Mouse (Mus musculus): ENCODE results near the gene Specc1l. TPM values are rescaled to one million over a fixed set of nuclear protein-coding genes. Genes with fewer than 3 reads are reported as not detected.

The Specc1l gene
- polyA plus RNA-seq, 1 experiment from 2014 or later: 5.6 TPM

- Histone ChIP-seq H3K4me1 (replicated peaks) (peaks cover 59% of the 10 kb centered on the region), H3K9me3 (replicated peaks) (no peaks in the 10 kb centered on the region), H3K4me2 (0 out of 2 replicates have a peak overlapping the region, but pooled peaks have one; percentile 4), H3K36me3 (peaks cover 19% of the 10 kb centered on the region; the same call in 1 of the 2 replicates), H3K9ac (no peak overlapping the region), H3K4me3 (replicated peaks) (no peak overlapping the region), H3K27ac (peak overlapping the region; percentile 50), H3K27me3 (no peaks in the 10 kb centered on the region)
- ATAC-seq (ENCODE audit: low read depth) (peak; percentile 79), DNase-seq (no peak)
- 14% methylated on average over 4 of the region's 4 CpGs for WGBS (ENCODE audit: insufficient replicate concordance)
These were observed 90.1 kb downstream of the Specc1l start for GRCm38 (mm10) chr10:75301937-75302336.

GRCm38 (mm10) chr10:75302536-75302935, 90.7 kb downstream of the Specc1l start:
- no peak overlapping the region for H3K9ac ChIP-seq
- no peaks in the 10 kb centered on the region for H3K9me3 ChIP-seq (replicated peaks)
- peaks cover 65% of the 10 kb centered on the region for H3K4me1 ChIP-seq (replicated peaks)
- no peak overlapping the region for H3K4me3 ChIP-seq (replicated peaks)
- WGBS (ENCODE audit: insufficient replicate concordance): 51% methylated on average over 4 of the region's 4 CpGs
- H3K4me2 ChIP-seq: 0 out of 2 replicates have a peak overlapping the region, but pooled peaks have one; percentile 4
- H3K27ac ChIP-seq: peak overlapping the region; percentile 50; the same call in 1 of the 2 replicates
- ATAC-seq (ENCODE audit: low read depth) (no peak), DNase-seq (no peak)
- no peaks in the 10 kb centered on the region for H3K27me3 ChIP-seq
- peaks cover 23% of the 10 kb centered on the region for H3K36me3 ChIP-seq

GRCm38 (mm10) chr10:75303324-75304048, 91.6 kb downstream of the Specc1l start:
- peaks cover 33% of the 10 kb centered on the region for H3K36me3 ChIP-seq

GRCm38 (mm10) chr10:75304049-75304405, 92.2 kb downstream of the Specc1l start:
- no peak for DNase-seq
- peaks cover 68% of the 10 kb centered on the region for H3K4me1 ChIP-seq (replicated peaks)
- H3K9ac ChIP-seq: no peak overlapping the region
- H3K4me3 ChIP-seq (replicated peaks): no peak overlapping the region
- ATAC-seq (ENCODE audit: low read depth): no peak
- peaks cover 36% of the 10 kb centered on the region for H3K36me3 ChIP-seq
- H3K27ac ChIP-seq: peak overlapping the region; percentile 55
- H3K4me2 ChIP-seq: no peak overlapping the region
- WGBS (ENCODE audit: insufficient replicate concordance): 59% methylated on average over 5 of the region's 5 CpGs
- no peaks in the 10 kb centered on the region for H3K27me3 ChIP-seq
- no peaks in the 10 kb centered on the region for H3K9me3 ChIP-seq (replicated peaks)

More at GRCm38 (mm10) chr10:75303324-75304048, 91.6 kb downstream of the Specc1l start:
- Histone ChIP-seq H3K9ac (no peak overlapping the region), H3K9me3 (replicated peaks) (no peaks in the 10 kb centered on the region), H3K4me2 (no peak overlapping the region), H3K4me3 (replicated peaks) (no peak overlapping the region), H3K27ac (peak overlapping the region; percentile 55), H3K27me3 (no peaks in the 10 kb centered on the region), H3K4me1 (replicated peaks) (peaks cover 68% of the 10 kb centered on the region)
- DNase-seq (no peak), ATAC-seq (ENCODE audit: low read depth) (no peak)
- 31% methylated on average over 8 of the region's 8 CpGs for WGBS (ENCODE audit: insufficient replicate concordance)

- peak overlapping the region; percentile 55 for H3K27ac ChIP-seq
- H3K4me3 ChIP-seq (replicated peaks): no peak overlapping the region
- H3K27me3 ChIP-seq: no peaks in the 10 kb centered on the region
- H3K9me3 ChIP-seq (replicated peaks): no peaks in the 10 kb centered on the region
- peaks cover 68% of the 10 kb centered on the region for H3K4me1 ChIP-seq (replicated peaks)
- ATAC-seq (ENCODE audit: low read depth) (peak; percentile 49; the same call in 1 of the 2 replicates), DNase-seq (no peak)
- H3K4me2 ChIP-seq: no peak overlapping the region
- peaks cover 37% of the 10 kb centered on the region for H3K36me3 ChIP-seq
- H3K9ac ChIP-seq: no peak overlapping the region
- 16% methylated on average over 6 of the region's 6 CpGs for WGBS (ENCODE audit: insufficient replicate concordance)
These were observed 92.5 kb downstream of the Specc1l start for GRCm38 (mm10) chr10:75304413-75304812.

GRCm38 (mm10) chr10:75307130-75307529, 95.3 kb downstream of the Specc1l start:
- WGBS (ENCODE audit: insufficient replicate concordance): 33% methylated on average over 7 of the region's 7 CpGs
- Histone ChIP-seq H3K9me3 (replicated peaks) (no peaks in the 10 kb centered on the region), H3K27me3 (no peaks in the 10 kb centered on the region), H3K36me3 (peaks cover 49% of the 10 kb centered on the region), H3K9ac (no peak overlapping the region), H3K4me1 (replicated peaks) (peaks cover 52% of the 10 kb centered on the region), H3K4me3 (replicated peaks) (no peak overlapping the region), H3K27ac (no peak overlapping the region), H3K4me2 (no peak overlapping the region)
- peak; percentile 61 for ATAC-seq (ENCODE audit: low read depth)
- no peak for DNase-seq

- Histone ChIP-seq H3K4me1 (replicated peaks) (peaks cover 43% of the 10 kb centered on the region), H3K4me2 (no peak overlapping the region), H3K4me3 (replicated peaks) (no peak overlapping the region), H3K27ac (no peak overlapping the region), H3K36me3 (peaks cover 33% of the 10 kb centered on the region), H3K9me3 (replicated peaks) (no peaks in the 10 kb centered on the region), H3K9ac (peak overlapping the region; percentile 2; the same call in 1 of the 2 replicates), H3K27me3 (peaks cover 14% of the 10 kb centered on the region)
- ATAC-seq (ENCODE audit: low read depth): no peak
- WGBS (ENCODE audit: insufficient replicate concordance): 56% methylated on average over 7 of the region's 7 CpGs
- DNase-seq: no peak
These were observed 100.5 kb downstream of the Specc1l start for GRCm38 (mm10) chr10:75312361-75312760.

GRCm38 (mm10) chr10:75314190-75314980, 102.5 kb downstream of the Specc1l start:
- Histone ChIP-seq H3K4me1 (replicated peaks) (peaks cover 46% of the 10 kb centered on the region), H3K9me3 (replicated peaks) (no peaks in the 10 kb centered on the region), H3K36me3 (peaks cover 12% of the 10 kb centered on the region), H3K27me3 (peaks cover 34% of the 10 kb centered on the region), H3K9ac (no peak overlapping the region), H3K4me3 (replicated peaks) (no peak overlapping the region), H3K27ac (no peak overlapping the region), H3K4me2 (no peak overlapping the region)
- DNase-seq (no peak), ATAC-seq (ENCODE audit: low read depth) (no peak)
- WGBS (ENCODE audit: insufficient replicate concordance): 63% methylated on average over 6 of the region's 6 CpGs

- WGBS (ENCODE audit: insufficient replicate concordance): 68% methylated on average over 8 of the region's 8 CpGs
- Histone ChIP-seq H3K27me3 (peaks cover 41% of the 10 kb centered on the region), H3K27ac (no peak overlapping the region), H3K9me3 (replicated peaks) (no peaks in the 10 kb centered on the region), H3K4me2 (no peak overlapping the region), H3K4me3 (replicated peaks) (no peak overlapping the region), H3K9ac (no peak overlapping the region), H3K36me3 (no peaks in the 10 kb centered on the region; the same call in 1 of the 2 replicates), H3K4me1 (replicated peaks) (peaks cover 46% of the 10 kb centered on the region)
- ATAC-seq (ENCODE audit: low read depth) (no peak), DNase-seq (no peak)
These were observed 103.9 kb downstream of the Specc1l start for GRCm38 (mm10) chr10:75315756-75316155.

GRCm38 (mm10) chr10:75316472-75316871, 104.6 kb downstream of the Specc1l start:
- ATAC-seq (ENCODE audit: low read depth) (peak; percentile 21; the same call in 1 of the 2 replicates), DNase-seq (no peak)
- Histone ChIP-seq H3K36me3 (no peaks in the 10 kb centered on the region; the same call in 1 of the 2 replicates), H3K27ac (no peak overlapping the region), H3K4me1 (replicated peaks) (peaks cover 46% of the 10 kb centered on the region), H3K9ac (peak overlapping the region; percentile 56; the same call in 1 of the 2 replicates), H3K4me3 (replicated peaks) (peak overlapping the region; percentile 59), H3K4me2 (peak overlapping the region; percentile 71), H3K27me3 (peaks cover 41% of the 10 kb centered on the region), H3K9me3 (replicated peaks) (no peaks in the 10 kb centered on the region)
- 8% methylated on average over 9 of the region's 9 CpGs for WGBS (ENCODE audit: insufficient replicate concordance)

GRCm38 (mm10) chr10:75316872-75316907, 104.8 kb downstream of the Specc1l start, which contains the start of gene Adora2a:
TSS of gene Adora2a (plus strand) at chr10:75316877.
- DNase-seq: no peak
- H3K4me2 ChIP-seq: peak within 1 kb of the TSS; percentile 71
- 0% methylated on average over 4 of the region's 4 CpGs for WGBS (ENCODE audit: insufficient replicate concordance)
- peaks cover 41% of the 10 kb centered on the region for H3K27me3 ChIP-seq
- H3K9ac ChIP-seq: peak within 1 kb of the TSS; percentile 56
- no peaks in the 10 kb centered on the region for H3K36me3 ChIP-seq
- H3K9me3 ChIP-seq (replicated peaks): no peaks in the 10 kb centered on the region
- H3K4me3 ChIP-seq (replicated peaks): peak within 1 kb of the TSS; percentile 59
- no peak for ATAC-seq (ENCODE audit: low read depth)
- H3K27ac ChIP-seq: no peak within 1 kb of the TSS; the same call in 1 of the 2 replicates
- H3K4me1 ChIP-seq (replicated peaks): peaks cover 46% of the 10 kb centered on the region

Data from liver, embryonic 13.5 days (tissue).